Mouse (Mus musculus): Measurements from ENCODE around the gene Ntrk2.

- TF ChIP-seq CTCF (IDR thresholded peaks at IDR 0.05; ENCODE audit: insufficient read depth, low read length): no peak
- TF ChIP-seq POLR2A (IDR thresholded peaks at IDR 0.05; ENCODE audit: borderline replicate concordance, extremely low read depth, low read depth, low read length): no peak
Measured at GRCm38 (mm10) chr13:58899337-58899736, 93.0 kb downstream of the Ntrk2 start.

Data from lung, adult 2 months (tissue).